ENCODE assay signal across 8 mouse cellular contexts in genomic region chr7:4427161-4427912, GRCm38 (mm10). TPM values are rescaled to one million over a fixed set of nuclear protein-coding genes. Genes with fewer than 3 reads are reported as not detected.
DNase-seq lines count a peak whose midpoint lies in the region; ATAC-seq and TF ChIP-seq lines count a peak whose summit lies in the region.

No protein-coding gene starts in this region.

- peak; percentile 90 for ATAC-seq in erythroid progenitor cell, adult 5-6 weeks (replicated peaks; ENCODE audit: low FRiP score, poor library complexity, severe bottlenecking)
- ATAC-seq in heart, embryonic 11.5 days (replicated peaks; ENCODE audit: insufficient number of reproducible peaks, low FRiP score, low TSS enrichment) = peak; percentile 77
- peak; percentile 93 for ATAC-seq in kidney, embryonic 15.5 days (replicated peaks; ENCODE audit: low FRiP score)
- peak; percentile 83 for ATAC-seq in limb, embryonic 15.5 days (ENCODE audit: insufficient number of reproducible peaks, low FRiP score, low TSS enrichment, low read depth)
- ATAC-seq in monocyte, adult 5-6 weeks (replicated peaks; ENCODE audit: insufficient number of reproducible peaks, low FRiP score, low TSS enrichment, poor library complexity, severe bottlenecking) = peak; percentile 95

- peak; percentile 96 for TF ChIP-seq CTCF in brain, embryonic 14.5 days (IDR thresholded peaks at IDR 0.05; ENCODE audit: borderline replicate concordance, extremely low read depth, insufficient read depth, insufficient read length)

- no peaks in the 10 kb centered on the region for H3K9me3 ChIP-seq in heart, embryonic 11.5 days (replicated peaks; ENCODE audit: control insufficient read depth, low read length)
- H3K9me3 ChIP-seq in kidney, embryonic 15.5 days (replicated peaks) = no peaks in the 10 kb centered on the region
- H3K9me3 ChIP-seq in limb, embryonic 15.5 days = no peaks in the 10 kb centered on the region

- TF ChIP-seq POLR2A in brain, embryonic 14.5 days (IDR thresholded peaks at IDR 0.05; ENCODE audit: borderline replicate concordance, extremely low read depth, insufficient read depth, insufficient read length, poor library complexity, severe bottlenecking) = no peak

- peaks cover 40% of the 10 kb centered on the region for H3K36me3 ChIP-seq in heart, embryonic 11.5 days (ENCODE audit: control insufficient read depth, insufficient read depth, low read length)
- H3K36me3 ChIP-seq in kidney, embryonic 15.5 days = peaks cover 82% of the 10 kb centered on the region
- peaks cover 81% of the 10 kb centered on the region for H3K36me3 ChIP-seq in limb, embryonic 15.5 days

- no peaks in the 10 kb centered on the region for H3K27me3 ChIP-seq in heart, embryonic 11.5 days (ENCODE audit: control insufficient read depth, insufficient read depth, low read length)
- no peaks in the 10 kb centered on the region for H3K27me3 ChIP-seq in kidney, embryonic 15.5 days
- no peaks in the 10 kb centered on the region for H3K27me3 ChIP-seq in limb, embryonic 15.5 days

- no peak overlapping the region for H3K4me2 ChIP-seq in heart, embryonic 11.5 days
- no peak overlapping the region for H3K4me2 ChIP-seq in kidney, embryonic 15.5 days
- no peak overlapping the region for H3K4me2 ChIP-seq in limb, embryonic 15.5 days

- peak; percentile 90 for DNase-seq in CD4-positive helper T cell, adult 2 months (ENCODE audit: low read depth, low spot score)
- DNase-seq in brain, embryonic 14.5 days (ENCODE audit: low read depth) = peak; percentile 97
- peak; percentile 86 to 90 for DNase-seq in spleen, postnatal 4 days (ENCODE audit: low spot score in 2 of 2)

- WGBS in heart, embryonic 11.5 days (ENCODE audit: insufficient replicate concordance) = 64% methylated on average over 7 of the region's 7 CpGs
- WGBS in kidney, embryonic 15.5 days = 71% methylated on average over 7 of the region's 7 CpGs
- 78% methylated on average over 7 of the region's 7 CpGs for WGBS in limb, embryonic 15.5 days

- no peak overlapping the region for H3K27ac ChIP-seq in heart, embryonic 11.5 days (ENCODE audit: low read depth, low read length)
- H3K27ac ChIP-seq in kidney, embryonic 15.5 days = no peak overlapping the region
- no peak overlapping the region for H3K27ac ChIP-seq in limb, embryonic 15.5 days

- no peak overlapping the region for H3K4me3 ChIP-seq in heart, embryonic 11.5 days (ENCODE audit: low read depth, low read length)
- H3K4me3 ChIP-seq in kidney, embryonic 15.5 days (replicated peaks) = no peak overlapping the region
- H3K4me3 ChIP-seq in limb, embryonic 15.5 days = no peak overlapping the region

- no peaks in the 10 kb centered on the region for H3K4me1 ChIP-seq in heart, embryonic 11.5 days (ENCODE audit: control insufficient read depth, insufficient read depth, low read length)
- no peaks in the 10 kb centered on the region for H3K4me1 ChIP-seq in kidney, embryonic 15.5 days
- H3K4me1 ChIP-seq in limb, embryonic 15.5 days = no peaks in the 10 kb centered on the region

- no peak overlapping the region for H3K9ac ChIP-seq in heart, embryonic 11.5 days (ENCODE audit: low read depth, low read length)
- H3K9ac ChIP-seq in kidney, embryonic 15.5 days = no peak overlapping the region
- H3K9ac ChIP-seq in limb, embryonic 15.5 days = no peak overlapping the region

RNA-seq across cellular contexts. Expression of gene Rdh13, which starts 18.1 kb away (rescaled TPM):
- polyA plus RNA-seq in brain, embryonic 14.5 days (2012; rRNA removed) = 37.8 and 40.5 TPM in 2 replicates
- total RNA-seq in erythroid progenitor cell, adult 5-6 weeks (2015; ENCODE audit: low replicate concordance) = 0.72 and 1.3 TPM in 2 replicates
- total RNA-seq in erythroid progenitor cell, adult 5-6 weeks (2017; ENCODE audit: low replicate concordance) = 0.45 and 1.5 TPM in 2 replicates
- 28.0 and 31.0 TPM in 2 replicates for polyA plus RNA-seq in heart, embryonic 11.5 days (2014; fragmentation: Nextera tagmentation; extraction: Ambion mirVana)
- 30.5 and 30.6 TPM in 2 replicates for polyA plus RNA-seq in kidney, embryonic 15.5 days (2015; fragmentation: Nextera tagmentation; extraction: Ambion mirVana)
- 25.4 and 25.6 TPM in 2 replicates for polyA plus RNA-seq in limb, embryonic 15.5 days (2015; fragmentation: Nextera tagmentation; extraction: Ambion mirVana)
- total RNA-seq in monocyte, adult 5-6 weeks (2017) = 2.8 to 5.5 TPM (median 5.2 TPM) in 3 replicates

RNA-seq across cellular contexts. Expression of gene Gp6, which starts 29.8 kb away (rescaled TPM):
- 0.03 and 0.08 TPM in 2 replicates for polyA plus RNA-seq in brain, embryonic 14.5 days (2012; rRNA removed)
- total RNA-seq in erythroid progenitor cell, adult 5-6 weeks (2015; ENCODE audit: low replicate concordance) = not detected in 2 replicates
- total RNA-seq in erythroid progenitor cell, adult 5-6 weeks (2017; ENCODE audit: low replicate concordance) = not detected in 2 replicates
- 0.94 and 1.7 TPM in 2 replicates for polyA plus RNA-seq in heart, embryonic 11.5 days (2014; fragmentation: Nextera tagmentation; extraction: Ambion mirVana)
- polyA plus RNA-seq in kidney, embryonic 15.5 days (2015; fragmentation: Nextera tagmentation; extraction: Ambion mirVana) = 0.35 TPM in 1 of 2 replicates, not detected in the other
- 0.12 TPM in 1 of 2 replicates, not detected in the other for polyA plus RNA-seq in limb, embryonic 15.5 days (2015; fragmentation: Nextera tagmentation; extraction: Ambion mirVana)
- total RNA-seq in monocyte, adult 5-6 weeks (2017) = 0.32 to 14.1 TPM (median 1.8 TPM) in 3 replicates

RNA-seq across cellular contexts. Expression of gene Eps8l1, which starts 33.1 kb away (rescaled TPM):
- 5.6 and 6.9 TPM in 2 replicates for polyA plus RNA-seq in brain, embryonic 14.5 days (2012; rRNA removed)
- 2.9 and 6.1 TPM in 2 replicates for total RNA-seq in erythroid progenitor cell, adult 5-6 weeks (2015; ENCODE audit: low replicate concordance)
- total RNA-seq in erythroid progenitor cell, adult 5-6 weeks (2017; ENCODE audit: low replicate concordance) = 6.2 and 11.2 TPM in 2 replicates
- 2.8 and 4.6 TPM in 2 replicates for polyA plus RNA-seq in heart, embryonic 11.5 days (2014; fragmentation: Nextera tagmentation; extraction: Ambion mirVana)
- 8.9 and 9.0 TPM in 2 replicates for polyA plus RNA-seq in kidney, embryonic 15.5 days (2015; fragmentation: Nextera tagmentation; extraction: Ambion mirVana)
- 11.4 and 13.4 TPM in 2 replicates for polyA plus RNA-seq in limb, embryonic 15.5 days (2015; fragmentation: Nextera tagmentation; extraction: Ambion mirVana)
- 15.0 to 52.1 TPM (median 27.4 TPM) in 3 replicates for total RNA-seq in monocyte, adult 5-6 weeks (2017)
